Mouse (Mus musculus) CH12.LX (cell line): ENCODE results near the gene Plscr1. TPM values are rescaled to one million over a fixed set of nuclear protein-coding genes. Genes with fewer than 3 reads are reported as not detected.
A peak's percentile ranks its signal among the peaks of the same experiment; 100 is the strongest.

Experiments
- DNase-seq: peaks from one replicate; pipeline ENCODE4 v3.0.0-alpha.2; 2013; ENCODE audit errors: extremely low read depth
- H3K27ac ChIP-seq: 2 replicates; pipeline ENCODE4 v1.5.1; 2012; ENCODE audit warnings: low read depth, mild to moderate bottlenecking, control low read depth, moderate library complexity; ENCODE audit not compliant: insufficient read depth
- H3K27me3 ChIP-seq: replicated peaks from 2 replicates; pipeline ENCODE3; 2012; ENCODE audit warnings: inconsistent platforms
- H3K36me3 ChIP-seq, 2 experiments: replicated peaks in 1 of 2; 2 replicates each; pipeline versions ENCODE3 to v1.6.1; 2012; ENCODE audit warnings: inconsistent platforms in 1 of 2, low read length in 1 of 2, mild to moderate bottlenecking in 1 of 2, mixed read lengths in 1 of 2, moderate library complexity in 1 of 2; ENCODE audit not compliant: control insufficient read depth in 1 of 2, insufficient read depth in 1 of 2
- H3K4me1 ChIP-seq, 2 experiments: 2 replicates each; pipeline ENCODE4 v1.6.1; 2012; ENCODE audit warnings: inconsistent platforms in 1 of 2, moderate library complexity in 1 of 2; ENCODE audit not compliant: insufficient read depth in 2 of 2, control insufficient read depth in 1 of 2
- H3K4me2 ChIP-seq: 2 replicates; pipeline ENCODE4 v1.6.1; 2012; ENCODE audit warnings: low read depth, mild to moderate bottlenecking, control low read depth; ENCODE audit not compliant: poor library complexity, insufficient read depth, severe bottlenecking
- H3K4me3 ChIP-seq, 3 experiments: fragments of 150-350 bp in 1 of 3; sonication (generic) in 1 of 3; replicated peaks in 1 of 3; 2 replicates each; pipeline versions ENCODE3 to v1.5.1; 2011 to 2012; ENCODE audit warnings: low read depth in 2 of 3, low read length in 2 of 3, mild to moderate bottlenecking in 2 of 3, moderate library complexity in 2 of 3, control low read depth in 1 of 3, improper control_type of control experiment in 1 of 3, inconsistent platforms in 1 of 3, mixed read lengths in 1 of 3; ENCODE audit not compliant: poor library complexity in 1 of 3
- H3K79me2 ChIP-seq: replicated peaks from 2 replicates; pipeline ENCODE4 v1.6.1; 2012; ENCODE audit warnings: mild to moderate bottlenecking, moderate library complexity; ENCODE audit not compliant: control insufficient read depth, poor library complexity, insufficient read depth, severe bottlenecking; ENCODE audit errors: extremely low read depth
- H3K9ac ChIP-seq: 2 replicates; pipeline ENCODE4 v1.6.1; 2012; ENCODE audit warnings: low read depth, mild to moderate bottlenecking, control low read depth, moderate library complexity; ENCODE audit not compliant: insufficient read depth
- H3K9me3 ChIP-seq: replicated peaks from 2 replicates; pipeline ENCODE3; 2012; ENCODE audit warnings: low read length, inconsistent platforms, mixed read lengths
- BHLHE40 ChIP-seq: IDR thresholded peaks from 2 replicates; pipeline ENCODE4 v1.6.1; 2011; ENCODE audit warnings: mild to moderate bottlenecking, low read depth, low read length, improper control_type of control experiment
- CHD1 ChIP-seq: IDR thresholded peaks from 2 replicates; pipeline ENCODE4 v1.6.1; 2012; ENCODE audit warnings: low read depth, low read length, improper control_type of control experiment, inconsistent platforms
- CHD2 ChIP-seq: IDR thresholded peaks from 2 replicates; pipeline ENCODE4 v1.6.1; 2011; ENCODE audit warnings: low read length, improper control_type of control experiment
- CTCF ChIP-seq, 2 experiments: IDR thresholded peaks in 1 of 2; conservative IDR thresholded peaks in 1 of 2; 2 replicates each; pipeline ENCODE4 v1.5.1; 2011 to 2012; ENCODE audit warnings: low read depth in 2 of 2, low read length in 2 of 2, improper control_type of control experiment in 1 of 2, inconsistent platforms in 1 of 2, mild to moderate bottlenecking in 1 of 2, moderate library complexity in 1 of 2
- E2F4 ChIP-seq: IDR thresholded peaks from 2 replicates; pipeline ENCODE4 v1.6.1; 2011; ENCODE audit warnings: low read depth, low read length, improper control_type of control experiment; ENCODE audit not compliant: insufficient replicate concordance
- EP300 ChIP-seq: IDR thresholded peaks from 2 replicates; pipeline ENCODE4 v1.6.1; 2011; ENCODE audit warnings: low read length, improper control_type of control experiment
- ETS1 ChIP-seq: conservative IDR thresholded peaks from 2 replicates; pipeline ENCODE4 v1.6.1; 2012; ENCODE audit warnings: low read depth, mild to moderate bottlenecking, inconsistent platforms, low read length, improper control_type of control experiment, moderate library complexity
- GABPA ChIP-seq: IDR thresholded peaks from 2 replicates; pipeline ENCODE4 v1.6.1; 2012; ENCODE audit warnings: low read depth, low read length, improper control_type of control experiment, inconsistent platforms; ENCODE audit not compliant: insufficient replicate concordance
- HCFC1 ChIP-seq: IDR thresholded peaks from 2 replicates; pipeline ENCODE4 v1.6.1; 2012; ENCODE audit warnings: low read depth, mild to moderate bottlenecking, inconsistent platforms, low read length, improper control_type of control experiment
- KAT2A ChIP-seq: IDR thresholded peaks from 2 replicates; pipeline ENCODE4 v1.6.1; 2012; ENCODE audit warnings: low read length, improper control_type of control experiment, inconsistent platforms; ENCODE audit not compliant: insufficient replicate concordance
- MAFK ChIP-seq: IDR thresholded peaks from 2 replicates; pipeline ENCODE4 v1.6.1; 2011; ENCODE audit warnings: low read length, improper control_type of control experiment; ENCODE audit not compliant: insufficient replicate concordance
- MAZ ChIP-seq: IDR thresholded peaks from 2 replicates; pipeline ENCODE4 v1.6.1; 2012; ENCODE audit warnings: low read depth, mild to moderate bottlenecking, inconsistent platforms, low read length, improper control_type of control experiment, moderate library complexity
- MEF2A ChIP-seq: IDR thresholded peaks from 2 replicates; pipeline ENCODE4 v1.6.1; 2014; ENCODE audit warnings: low read depth, mild to moderate bottlenecking, inconsistent platforms, low read length, improper control_type of control experiment, borderline replicate concordance
- MXI1 ChIP-seq: IDR thresholded peaks from 2 replicates; pipeline ENCODE4 v1.6.1; 2011; ENCODE audit warnings: mild to moderate bottlenecking, low read depth, low read length, improper control_type of control experiment
- MYC ChIP-seq: IDR thresholded peaks from 2 replicates; pipeline ENCODE4 v1.6.1; 2011; ENCODE audit warnings: low read depth, mild to moderate bottlenecking, improper control_type of control experiment, low read length
- NELFE ChIP-seq: IDR thresholded peaks from 2 replicates; pipeline ENCODE4 v1.6.1; 2011; ENCODE audit warnings: low read depth, low read length, improper control_type of control experiment
- POLR2A ChIP-seq: IDR thresholded peaks from 2 replicates; pipeline ENCODE4 v1.6.1; 2011; ENCODE audit warnings: low read depth, mild to moderate bottlenecking, improper control_type of control experiment, low read length
- RCOR1 ChIP-seq: conservative IDR thresholded peaks from 2 replicates; pipeline ENCODE4 v1.6.1; 2012; ENCODE audit warnings: low read depth, mild to moderate bottlenecking, inconsistent platforms, low read length, improper control_type of control experiment
- TBP ChIP-seq: conservative IDR thresholded peaks from 2 replicates; pipeline ENCODE4 v1.6.1; 2011; ENCODE audit warnings: low read depth, low read length, improper control_type of control experiment
- USF2 ChIP-seq: conservative IDR thresholded peaks from 2 replicates; pipeline ENCODE4 v1.6.1; 2011; ENCODE audit warnings: low read depth, low read length, improper control_type of control experiment
- ZKSCAN1 ChIP-seq: IDR thresholded peaks from 2 replicates; pipeline ENCODE4 v1.6.1; 2012; ENCODE audit warnings: low read depth, inconsistent platforms, low read length, improper control_type of control experiment, borderline replicate concordance
- ZMIZ1 ChIP-seq: IDR thresholded peaks from 2 replicates; pipeline ENCODE4 v1.6.1; 2012; ENCODE audit warnings: low read depth, mild to moderate bottlenecking, inconsistent platforms, low read length, improper control_type of control experiment
- ZNF384 ChIP-seq: IDR thresholded peaks from 2 replicates; pipeline ENCODE4 v1.6.1; 2012; ENCODE audit warnings: low read depth, low read length, improper control_type of control experiment, inconsistent platforms
- dilution Hi-C: fragments of 300-500 bp; cut with MboI; formaldehyde crosslinking; loops from 2 replicates; pipeline ENCODE4 v1.14.3; 2020; ENCODE audit warnings: low sequenced_read_pairs; ENCODE audit not compliant: extremely low pct_unique_long_range_greater_than_20kb, extremely low pct_ligation_motif_present
- in situ Hi-C: fragments of 300-500 bp; cut with MboI; formaldehyde crosslinking; loops from 3 replicates; pipeline ENCODE4 v1.14.3; 2019; ENCODE audit warnings: low sequenced_read_pairs, low pct_ligation_motif_present, low pct_unique_long_range_greater_than_20kb, mixed read lengths
- polyA plus RNA-seq: library from polyadenylated mRNA; unstranded; fragments of >175 nt; gene quantifications from 2 replicates; pipeline ENCODE4 v1.2.1, GENCODE M21; 2012; ENCODE audit warnings: low read depth; ENCODE audit not compliant: insufficient read length
- total RNA-seq, 2 experiments: library from RNA; depleted of rRNA; stranded (reverse); fragments of 300-350 nt in 1 of 2; fragments of >200 nt in 1 of 2; gene quantifications; 2 replicates each; pipeline ENCODE4 v1.2.3; 2012 to 2014

The Plscr1 gene
- total and polyA plus RNA-seq, 3 experiments, result 194 to 489 (median 403) TPM

DNA sequence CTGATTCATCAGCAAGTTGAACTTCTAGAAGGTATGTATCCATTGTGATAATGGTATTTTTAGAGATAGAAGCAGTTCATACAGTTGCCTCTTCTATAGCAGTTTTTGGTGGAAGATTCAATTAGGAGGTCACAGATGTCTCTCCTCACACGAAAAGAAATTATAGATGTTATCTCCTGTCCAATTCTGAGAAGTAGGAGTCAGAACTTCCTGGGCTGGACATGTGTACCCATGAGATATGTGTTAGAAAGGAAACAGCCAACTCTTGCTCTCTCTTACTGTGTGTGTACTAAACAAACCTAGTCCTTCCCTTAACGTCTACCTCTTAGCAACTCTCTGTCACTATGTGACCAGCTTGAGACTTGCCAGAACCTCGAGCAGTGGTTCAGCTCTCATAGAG, 40.1 kb downstream of the Plscr1 start:
- H3K79me2 ChIP-seq, result no peaks in the 10 kb centered on the region
- H3K4me2 ChIP-seq, result no peak overlapping the region
- no peaks in the 10 kb centered on the region for H3K27me3 ChIP-seq
- no peaks in the 10 kb centered on the region for H3K9me3 ChIP-seq
- DNase-seq, result no peak
- peaks cover 0 to 4% of the 10 kb centered on the region in 2 experiments; a peak in 1 of 4 replicates for H3K4me1 ChIP-seq
- dilution Hi-C loops, result no loop called here
- no peak for TF ChIP-seq KAT2A
- no peak for TF ChIP-seq TBP
- no peak for TF ChIP-seq ETS1
- no peak for TF ChIP-seq MEF2A
- TF ChIP-seq BHLHE40, result no peak
- no peak for TF ChIP-seq ZNF384
- no peak for TF ChIP-seq MAZ
- no peak for TF ChIP-seq CHD2
- TF ChIP-seq CHD1, result no peak
- TF ChIP-seq EP300, result no peak
- TF ChIP-seq POLR2A, result no peak
- TF ChIP-seq E2F4, result no peak
- TF ChIP-seq, all 38 proteins: peak for 0
- H3K36me3 ChIP-seq, result peaks cover 19 to 45% of the 10 kb centered on the region in 2 experiments
- no peak overlapping the region for H3K27ac ChIP-seq
- H3K9ac ChIP-seq, result no peak overlapping the region
- H3K4me3 ChIP-seq, result no peak overlapping the region
- in situ Hi-C loops, result no loop called here

DNA sequence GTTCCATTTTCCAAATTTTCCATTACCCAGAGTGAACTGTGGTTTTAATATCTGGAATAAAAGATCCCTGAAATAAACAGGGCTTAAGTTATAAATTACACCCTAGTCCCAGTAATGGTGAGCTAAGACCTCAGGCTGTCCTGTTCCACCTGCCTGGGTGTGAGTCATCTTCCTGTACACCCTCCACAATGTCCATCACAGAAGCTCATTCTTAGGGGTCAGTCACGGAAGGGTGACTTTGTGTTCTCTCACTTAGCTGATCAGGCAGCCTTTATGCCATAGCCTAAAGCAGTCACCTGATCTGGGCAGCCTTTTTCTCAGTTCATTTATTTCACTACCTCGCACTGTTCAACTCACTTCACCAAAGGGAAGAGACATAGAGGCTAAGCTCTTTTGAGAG, 42.6 kb downstream of the Plscr1 start:
- dilution Hi-C loops (no loop called here), in situ Hi-C loops (no loop called here)
- no peaks in the 10 kb centered on the region for H3K27me3 ChIP-seq
- TF ChIP-seq MXI1 (no peak), BHLHE40 (peak; percentile 7; the same call in 1 of the 2 replicates)
- H3K9me3 ChIP-seq, result no peaks in the 10 kb centered on the region
- no peaks in the 10 kb centered on the region for H3K79me2 ChIP-seq
- no peak overlapping the region for H3K27ac ChIP-seq
- H3K4me1 ChIP-seq, result peaks cover 0 to 4% of the 10 kb centered on the region in 2 experiments; a peak in 1 of 4 replicates
- H3K4me3 ChIP-seq, result no peak overlapping the region
- no peak overlapping the region for H3K4me2 ChIP-seq
- no peak overlapping the region for H3K9ac ChIP-seq
- DNase-seq, result no peak
- H3K36me3 ChIP-seq, result peaks cover 19 to 46% of the 10 kb centered on the region in 2 experiments

DNA sequence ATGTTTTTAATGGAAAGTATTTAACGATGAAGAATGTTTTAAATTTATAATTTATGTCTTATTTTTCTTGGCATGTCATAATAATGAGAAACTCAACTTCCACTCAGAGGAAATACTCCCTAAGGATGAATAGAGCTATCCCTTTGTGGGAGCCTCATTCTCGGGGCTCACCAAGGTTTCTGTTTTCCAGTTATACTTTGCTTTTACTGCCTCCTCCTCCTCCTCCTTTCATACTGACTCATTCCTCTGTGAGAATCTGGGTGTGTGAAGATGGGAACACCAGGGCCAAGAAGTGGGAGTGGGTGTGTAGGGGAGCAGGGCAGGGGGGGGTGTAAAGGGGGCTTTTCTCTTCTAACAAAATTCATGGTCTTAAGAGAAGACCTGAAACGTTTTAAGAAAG, 43.4 kb downstream of the Plscr1 start:
- DNase-seq, result no peak
- dilution Hi-C loops (no loop called here), in situ Hi-C loops (no loop called here)
- no peak overlapping the region for H3K4me3 ChIP-seq
- H3K27ac ChIP-seq, result no peak overlapping the region
- no peaks in the 10 kb centered on the region for H3K79me2 ChIP-seq
- H3K9me3 ChIP-seq, result no peaks in the 10 kb centered on the region
- peaks cover 15 to 42% of the 10 kb centered on the region in 2 experiments for H3K36me3 ChIP-seq
- H3K4me1 ChIP-seq, result peaks cover 0 to 4% of the 10 kb centered on the region in 2 experiments; a peak in 1 of 4 replicates
- TF ChIP-seq MYC (no peak), ZNF384 (no peak), RCOR1 (no peak), ZKSCAN1 (no peak), MEF2A (no peak), NELFE (no peak), BHLHE40 (no peak), ZMIZ1 (no peak), CHD2 (no peak), USF2 (no peak), MAFK (no peak), CTCF (conservative IDR thresholded peaks at IDR 0.05 in 1 of 2, IDR thresholded peaks at IDR 0.05 in 1 of 2; ENCODE audit: low read depth in 2 of 2, low read length in 2 of 2) (no peak), GABPA (no peak), TBP (no peak), HCFC1 (no peak)
- H3K9ac ChIP-seq, result no peak overlapping the region
- no peak overlapping the region for H3K4me2 ChIP-seq
- H3K27me3 ChIP-seq, result no peaks in the 10 kb centered on the region
